Mouse (Mus musculus) right cerebral cortex, postnatal 10 days (tissue): Measurements from ENCODE around the gene Hdac4.
A peak's percentile ranks its signal among the peaks of the same experiment; 100 is the strongest.

Experiments
- DNase-seq, 2 experiments: peaks; one replicate each; pipeline ENCODE4 v3.0.0; 2021; ENCODE audit warnings: low spot score in 2 of 2

Hdac4 gene

GRCm38 (mm10) chr1:92061198-92062073, 134.1 kb downstream of the Hdac4 start:
- DNase-seq = no peak

GRCm38 (mm10) chr1:92060532-92061064, 134.9 kb downstream of the Hdac4 start:
- no peak for DNase-seq

- DNase-seq = no peak
Observed at GRCm38 (mm10) chr1:92059571-92059970, 135.9 kb downstream of the Hdac4 start.

- DNase-seq = no peak
Observed at GRCm38 (mm10) chr1:92058731-92059425, 136.6 kb downstream of the Hdac4 start.

GRCm38 (mm10) chr1:92057068-92057467, 138.4 kb downstream of the Hdac4 start:
- DNase-seq = no peak

GRCm38 (mm10) chr1:92055149-92055548, 140.3 kb downstream of the Hdac4 start:
- no peak for DNase-seq

- DNase-seq = no peak
Observed at GRCm38 (mm10) chr1:92052190-92052589, 143.3 kb downstream of the Hdac4 start.

- no peak for DNase-seq
Observed at GRCm38 (mm10) chr1:92051489-92052062, 143.9 kb downstream of the Hdac4 start.

- DNase-seq = no peak
Observed at GRCm38 (mm10) chr1:92050992-92051391, 144.5 kb downstream of the Hdac4 start.

- no peak for DNase-seq
Observed at GRCm38 (mm10) chr1:92050566-92050965, 144.9 kb downstream of the Hdac4 start.

GRCm38 (mm10) chr1:92048415-92049354, 146.8 kb downstream of the Hdac4 start:
- DNase-seq = no peak

- DNase-seq = no peak
Observed at GRCm38 (mm10) chr1:92045671-92046070, 149.8 kb downstream of the Hdac4 start.

- DNase-seq = no peak
Observed at GRCm38 (mm10) chr1:92044868-92045267, 150.6 kb downstream of the Hdac4 start.

GRCm38 (mm10) chr1:92043989-92044388, 151.5 kb downstream of the Hdac4 start:
- peak in 1 of 2 experiments; percentile 50 for DNase-seq

- no peak for DNase-seq
Observed at GRCm38 (mm10) chr1:92042126-92042525, 153.4 kb downstream of the Hdac4 start.

- no peak for DNase-seq
Observed at GRCm38 (mm10) chr1:92041290-92041689, 154.2 kb downstream of the Hdac4 start.

GRCm38 (mm10) chr1:92038714-92039113, 156.8 kb downstream of the Hdac4 start:
- DNase-seq = peak; percentile 52 to 59

- no peak for DNase-seq
Observed at GRCm38 (mm10) chr1:92037039-92037438, 158.5 kb downstream of the Hdac4 start.

- DNase-seq = no peak
Observed at GRCm38 (mm10) chr1:92035770-92036169, 159.7 kb downstream of the Hdac4 start.

- DNase-seq = no peak
Observed at GRCm38 (mm10) chr1:92034247-92034646, 161.3 kb downstream of the Hdac4 start.

GRCm38 (mm10) chr1:92033463-92033862, 162.0 kb downstream of the Hdac4 start:
- DNase-seq = no peak
